Mouse (Mus musculus): ENCODE results near the gene Olfr1226. TPM values are rescaled to one million over a fixed set of nuclear protein-coding genes. Genes with fewer than 3 reads are reported as not detected.
"Not testable (repeated sequence)": the region's sequence is repeated elsewhere in the genome, so short reads cannot be mapped to it uniquely, and the experiment has no call there.

Gene Olfr1226
- polyA plus RNA-seq (2021) = not detected

- POLR2A ChIA-PET = no interaction called here
- in situ Hi-C loops (cut with MboI; ENCODE audit: low pct_unique_long_range_greater_than_20kb) = no loop called here
- DNase-seq (ENCODE audit: low read depth, low spot score) = no peak
- ATAC-seq = no peak
- CTCF ChIA-PET = no interaction called here
- no peak for TF ChIP-seq CTCF (IDR thresholded peaks at IDR 0.05)
- no peaks in the 10 kb centered on the region for H3K27me3 ChIP-seq
These were observed at the start of gene Olfr1226 for GRCm38 (mm10) chr2:89199948-89200347. Gene Olfr1226, minus strand, starts transcription at chr2:89200048.

DNA sequence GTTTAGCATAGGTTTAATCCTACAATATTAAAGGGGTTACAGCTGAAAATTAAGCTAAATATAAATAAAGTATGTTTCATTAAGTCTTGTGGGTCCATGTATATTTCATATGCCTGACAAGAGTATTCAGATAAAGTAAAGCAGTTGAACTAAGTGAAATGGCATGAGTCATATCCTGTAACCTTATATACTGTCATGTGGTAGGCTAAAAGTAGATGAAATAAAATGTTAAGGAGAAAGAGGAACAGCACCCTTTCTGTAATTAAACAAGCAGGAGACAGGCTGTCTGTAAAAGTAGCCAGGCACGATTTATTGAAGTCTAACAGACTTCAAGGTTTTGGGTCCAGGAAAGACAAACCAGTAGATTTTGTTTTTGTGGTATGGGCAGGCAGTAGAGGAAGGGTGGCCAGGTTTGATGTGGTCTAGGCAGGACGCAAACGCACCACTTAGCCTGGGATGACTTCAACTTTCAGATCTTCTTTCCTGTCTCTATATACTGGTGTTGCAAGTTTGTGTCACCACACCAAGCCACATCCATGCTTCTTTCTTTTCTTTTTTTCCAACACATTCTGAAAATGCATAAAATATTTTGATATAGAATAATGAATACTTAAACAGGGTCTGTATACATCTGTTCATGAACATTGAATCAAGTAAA is 3.4 kb downstream of the Olfr1226 start:
- no peaks in the 10 kb centered on the region for H3K27me3 ChIP-seq
- POLR2A ChIA-PET = no interaction called here

DNA sequence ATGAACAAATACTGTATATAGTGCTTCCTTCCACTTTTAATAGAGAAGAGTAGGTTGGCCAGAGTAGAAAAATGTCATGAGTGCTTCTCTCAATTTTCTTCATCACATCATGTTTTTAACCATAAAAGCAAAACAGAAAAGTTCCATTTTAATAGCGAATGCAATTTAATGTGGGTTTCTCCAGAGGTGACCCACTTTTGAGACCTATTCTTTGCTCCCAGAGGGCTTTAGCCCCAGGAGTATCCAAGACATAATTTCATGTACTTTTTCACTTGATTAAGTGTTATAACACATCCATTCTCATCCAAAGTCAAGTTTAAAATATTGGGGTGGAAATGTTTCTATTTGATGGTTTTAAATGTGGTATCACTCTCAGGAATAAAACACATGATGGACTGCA is 25.3 kb downstream of the Olfr1226 start, which contains the start of gene Olfr1225:
Olfr1225 (minus strand) TSS at position 101 of the 400 bp plus-strand sequence.
- in situ Hi-C loops (cut with MboI; ENCODE audit: low pct_unique_long_range_greater_than_20kb) = no loop called here
- ChIA-PET POLR2A (no interaction called here), CTCF (no interaction called here)
- H3K27me3 ChIP-seq = no peaks in the 10 kb centered on the region
- no peak for TF ChIP-seq CTCF (IDR thresholded peaks at IDR 0.05)
- ATAC-seq = no peak
- no peak for DNase-seq (ENCODE audit: low read depth, low spot score)

More for the DNA sequence above, 3.4 kb downstream of the Olfr1226 start:
- TF ChIP-seq CTCF (IDR thresholded peaks at IDR 0.05) = no peak
- in situ Hi-C loops (cut with MboI; ENCODE audit: low pct_unique_long_range_greater_than_20kb) = no loop called here
- CTCF ChIA-PET = no interaction called here
- DNase-seq (ENCODE audit: low read depth, low spot score) (no peak), ATAC-seq (no peak)

GRCm38 (mm10) chr2:89164711-89165110 is 35.1 kb downstream of the Olfr1226 start:
- CTCF ChIA-PET; DNase-seq (ENCODE audit: low read depth, low spot score); H3K27me3 ChIP-seq; in situ Hi-C loops (cut with MboI; ENCODE audit: low pct_unique_long_range_greater_than_20kb); POLR2A ChIA-PET; ATAC-seq: not testable (repeated sequence)

DNA sequence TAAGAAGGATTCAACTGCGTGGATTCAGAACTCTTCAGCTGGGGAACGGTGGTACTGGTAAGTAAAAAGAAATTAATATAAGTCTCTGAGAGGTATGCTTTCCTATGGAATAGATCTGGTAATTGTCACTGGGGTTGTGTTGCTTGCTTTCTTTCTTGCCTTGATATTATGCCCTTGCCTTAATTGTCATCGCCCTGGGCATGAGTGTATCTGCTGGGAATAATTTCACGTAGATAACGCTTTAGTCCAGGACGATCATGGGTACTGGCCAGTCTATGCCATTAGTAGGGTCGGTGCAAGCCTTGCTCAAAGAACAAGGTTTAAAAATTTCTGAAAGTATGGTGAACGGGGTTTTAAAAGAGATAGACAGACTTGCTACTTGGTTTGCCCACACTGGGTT is 35.9 kb downstream of the Olfr1226 start, which contains the start of gene Olfr1224-ps1:
Olfr1224-ps1 (minus strand) TSS at position 101 of the 400 bp plus-strand sequence.
- CTCF ChIA-PET; ATAC-seq; H3K27me3 ChIP-seq; DNase-seq (ENCODE audit: low read depth, low spot score); POLR2A ChIA-PET; in situ Hi-C loops (cut with MboI; ENCODE audit: low pct_unique_long_range_greater_than_20kb): not testable (repeated sequence)

GRCm38 (mm10) chr2:89151460-89151859 is 48.4 kb downstream of the Olfr1226 start, which contains the start of gene Olfr1223:
Gene Olfr1223, minus strand, starts transcription at chr2:89151560.
- ChIA-PET POLR2A (no interaction called here), CTCF (no interaction called here)
- H3K27me3 ChIP-seq = no peaks in the 10 kb centered on the region
- DNase-seq (ENCODE audit: low read depth, low spot score) (no peak), ATAC-seq (no peak)
- in situ Hi-C loops (cut with MboI; ENCODE audit: low pct_unique_long_range_greater_than_20kb) = no loop called here
- no peak for TF ChIP-seq CTCF (IDR thresholded peaks at IDR 0.05)

Other genes starting within 250 kb of the Olfr1226 start
- gene Olfr1212, start 246.1 kb downstream of the Olfr1226 start, polyA plus RNA-seq (2021) = not detected
- gene Gm13762, start 219.8 kb downstream of the Olfr1226 start, polyA plus RNA-seq (2021) = not detected
- not detected for gene Olfr1214, start 207.4 kb downstream of the Olfr1226 start, polyA plus RNA-seq (2021)
- gene Olfr1215, start 193.1 kb downstream of the Olfr1226 start, polyA plus RNA-seq (2021) = not detected
- not detected for gene Olfr1216, start 181.7 kb downstream of the Olfr1226 start, polyA plus RNA-seq (2021)
- not detected for gene Olfr1217, start 168.0 kb downstream of the Olfr1226 start, polyA plus RNA-seq (2021)
- not detected for gene Olfr1218, start 138.9 kb downstream of the Olfr1226 start, polyA plus RNA-seq (2021)
- not detected for gene Olfr1219, start 116.5 kb downstream of the Olfr1226 start, polyA plus RNA-seq (2021)
- gene Olfr1220, start 93.2 kb downstream of the Olfr1226 start, polyA plus RNA-seq (2021) = not detected
- not detected for gene Olfr1221, start 82.8 kb downstream of the Olfr1226 start, polyA plus RNA-seq (2021)
- gene Olfr1222, start 67.0 kb downstream of the Olfr1226 start, polyA plus RNA-seq (2021) = not detected
- not detected for gene Olfr1223, start 48.5 kb downstream of the Olfr1226 start, polyA plus RNA-seq (2021)
- gene Olfr1224-ps1, start 36.0 kb downstream of the Olfr1226 start, polyA plus RNA-seq (2021) = not detected
- gene Olfr1225, start 25.4 kb downstream of the Olfr1226 start, polyA plus RNA-seq (2021) = not detected
- not detected for gene Olfr1228, start 54.0 kb upstream of the Olfr1226 start, polyA plus RNA-seq (2021)
- gene Olfr1229, start 88.0 kb upstream of the Olfr1226 start, polyA plus RNA-seq (2021) = not detected
- not detected for gene Olfr1230, start 97.2 kb upstream of the Olfr1226 start, polyA plus RNA-seq (2021)
- not detected for gene Olfr1231, start 107.0 kb upstream of the Olfr1226 start, polyA plus RNA-seq (2021)
- gene Olfr1232, start 129.6 kb upstream of the Olfr1226 start, polyA plus RNA-seq (2021) = not detected
- not detected for gene Olfr1233, start 142.3 kb upstream of the Olfr1226 start, polyA plus RNA-seq (2021)
- not detected for gene Olfr1234, start 164.8 kb upstream of the Olfr1226 start, polyA plus RNA-seq (2021)
- gene Olfr1238, start 209.6 kb upstream of the Olfr1226 start, polyA plus RNA-seq (2021) = not detected
- not detected for gene Olfr1239, start 220.4 kb upstream of the Olfr1226 start, polyA plus RNA-seq (2021)
- gene Olfr1240, start 243.0 kb upstream of the Olfr1226 start, polyA plus RNA-seq (2021) = not detected